Mouse (Mus musculus) cerebellum, adult 2 months (tissue): ENCODE measurements around the gene Sacm1l.

ENCODE experiments used
- CTCF ChIP-seq: fragments of 200-500 bp; IDR thresholded peaks from 2 replicates; pipeline ENCODE4 v1.5.1; 2011; ENCODE audit warnings: low read depth, mild to moderate bottlenecking, control low read depth, low read length, moderate library complexity, borderline replicate concordance; ENCODE audit not compliant: insufficient read depth
- POLR2A ChIP-seq: fragments of 200-500 bp; IDR thresholded peaks from 2 replicates; pipeline ENCODE4 v1.6.1; 2011; ENCODE audit warnings: low read length, control low read depth, borderline replicate concordance; ENCODE audit not compliant: insufficient read depth

DNA sequence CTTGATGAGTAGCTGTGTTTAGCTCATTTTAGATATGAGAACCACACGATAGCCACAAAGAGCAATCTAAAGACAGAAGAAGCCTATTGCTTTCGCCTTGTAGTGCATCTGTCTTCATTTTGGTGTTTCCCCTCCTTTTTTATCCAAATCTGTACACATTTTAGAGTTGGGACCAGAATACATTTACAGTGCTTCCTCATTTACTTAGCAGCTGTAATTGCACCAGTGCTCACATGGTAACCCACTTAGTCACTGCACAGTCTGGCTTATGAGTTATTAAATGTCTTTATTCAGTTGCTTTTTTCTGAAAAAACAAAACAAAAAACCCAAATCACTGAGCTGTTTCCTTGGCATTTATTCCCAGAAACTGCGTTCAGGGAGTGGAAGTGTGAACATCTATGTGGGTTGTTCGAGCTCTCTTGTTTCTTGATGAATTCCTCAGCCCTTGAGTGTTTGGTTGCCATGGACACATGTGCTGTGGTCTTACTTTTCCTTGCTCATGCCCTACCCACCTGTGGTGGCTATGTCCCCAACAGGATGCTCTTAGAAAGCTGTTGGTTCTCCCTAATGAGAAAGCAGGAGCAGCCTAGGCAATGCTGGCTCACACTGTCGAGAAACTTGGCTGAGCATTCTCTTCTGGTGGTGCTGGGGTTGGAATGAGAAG lies 26.3 kb upstream of the Sacm1l start:
- TF ChIP-seq CTCF: no peak
- TF ChIP-seq POLR2A: no peak
